Mouse (Mus musculus) lung, postnatal 0 days (tissue): Measurements from ENCODE around the gene D730048I06Rik. TPM values are rescaled to one million over a fixed set of nuclear protein-coding genes. Genes with fewer than 3 reads are reported as not detected.
"Not testable (repeated sequence)": the region's sequence is repeated elsewhere in the genome, so short reads cannot be mapped to it uniquely, and the experiment has no call there.

ENCODE experiments used
- ATAC-seq: fragments of 200-750 bp; cut with Nextera tagmentation; 2 replicates; pipeline ENCODE4 v1.8.0; 2017; ENCODE audit warnings: moderate library complexity
- DNase-seq: peaks from one replicate; pipeline ENCODE4 v3.0.0-alpha.2; 2016; ENCODE audit warnings: low spot score
- H3K27ac ChIP-seq: fragments of 300-500 bp; sonication (generic); 2 replicates; pipeline ENCODE4 v1.5.1; 2014; ENCODE audit warnings: antibody characterized with exemption, mild to moderate bottlenecking, low read length, mixed read lengths
- H3K27me3 ChIP-seq: fragments of 300-500 bp; sonication (generic); replicated peaks from 2 replicates; pipeline ENCODE4 v1.6.1; 2014; ENCODE audit warnings: low read length, mixed read lengths; ENCODE audit not compliant: insufficient read depth
- H3K36me3 ChIP-seq: fragments of 300-500 bp; sonication (generic); 2 replicates; pipeline ENCODE4 v1.6.1; 2014; ENCODE audit warnings: low read length, mixed read lengths; ENCODE audit not compliant: insufficient read depth
- H3K4me1 ChIP-seq: fragments of 300-500 bp; sonication (generic); 2 replicates; pipeline ENCODE4 v1.6.1; 2014; ENCODE audit warnings: antibody characterized with exemption, low read depth, low read length, mixed read lengths; ENCODE audit not compliant: insufficient read depth
- H3K4me2 ChIP-seq: fragments of 300-500 bp; sonication (generic); replicated peaks from 2 replicates; pipeline ENCODE4 v1.6.1; 2014; ENCODE audit warnings: low read depth, mild to moderate bottlenecking, low read length, moderate library complexity, mixed read lengths
- H3K4me3 ChIP-seq: fragments of 300-500 bp; sonication (generic); 2 replicates; pipeline ENCODE4 v1.5.1; 2014; ENCODE audit warnings: low read depth, low read length
- H3K9ac ChIP-seq: fragments of 300-500 bp; sonication (generic); replicated peaks from 2 replicates; pipeline ENCODE4 v1.6.1; 2014; ENCODE audit warnings: low read depth, mild to moderate bottlenecking
- H3K9me3 ChIP-seq: fragments of 300-500 bp; sonication (generic); 2 replicates; pipeline ENCODE4 v1.6.1; 2016; ENCODE audit warnings: low read length, mixed read lengths
- CTCF ChIP-seq: IDR thresholded peaks from 2 replicates; pipeline ENCODE4 v1.5.1; 2016; ENCODE audit warnings: antibody characterized with exemption, mild to moderate bottlenecking
- EP300 ChIP-seq: IDR thresholded peaks from 2 replicates; pipeline ENCODE4 v1.6.1; 2016; ENCODE audit warnings: antibody characterized with exemption, mild to moderate bottlenecking, control low read depth
- WGBS: fragments of 180-500 bp; shearing (Covaris S2); extraction: QIAGEN DNeasy Blood & Tissue Kit; methylation state at CpG from one replicate; pipeline ENCODE4 v1.1.7; 2014; 5-methylcytosine and 5-hydroxymethylcytosine counted together
- polyA plus RNA-seq: library from polyadenylated mRNA; unstranded; fragments of >200 nt; fragmentation: Nextera tagmentation; extraction: Ambion mirVana; gene quantifications from 2 replicates; pipeline ENCODE4 v1.2.1, GENCODE M21; 2015

Gene D730048I06Rik
- polyA plus RNA-seq, result not detected in 2 replicates

- DNase-seq, result no peak
- Histone ChIP-seq H3K4me3 (no peak within 1 kb of the TSS), H3K27me3 (no peaks in the 10 kb centered on the region), H3K36me3 (no peaks in the 10 kb centered on the region), H3K4me2 (no peak within 1 kb of the TSS), H3K4me1 (no peaks in the 10 kb centered on the region), H3K27ac (no peak within 1 kb of the TSS), H3K9ac (no peak within 1 kb of the TSS), H3K9me3 (no peaks in the 10 kb centered on the region)
- WGBS, result 88% methylated on average over 3 of the region's 3 CpGs
- TF ChIP-seq CTCF (no peak), EP300 (no peak)
- ATAC-seq, result no peak
Measured at GRCm38 (mm10) chr9:35790001-35790400, at the start of gene D730048I06Rik, which contains the start of gene Gm27235. TSS of gene D730048I06Rik (minus strand) at chr9:35790112. TSS of gene Gm27235 (minus strand) at chr9:35790101.

DNA sequence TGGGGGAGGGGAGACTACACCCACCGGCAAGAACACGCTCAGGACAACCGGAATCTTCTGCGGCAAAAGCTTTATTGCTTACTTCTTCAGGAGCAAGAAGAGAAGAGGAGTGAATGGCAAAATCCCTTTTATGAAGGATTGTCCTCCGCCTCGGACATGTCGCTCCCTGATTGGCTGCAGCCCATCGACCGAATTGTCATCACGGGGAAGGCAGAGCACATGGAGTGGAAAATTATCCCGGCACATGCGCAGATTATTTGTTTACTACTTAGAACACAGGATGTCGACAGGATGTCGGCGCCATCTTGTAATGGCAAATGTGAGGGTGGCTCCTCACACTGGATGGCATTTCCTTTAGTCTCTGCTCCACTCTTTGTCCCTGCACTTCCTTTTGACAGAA is 28.0 kb upstream of the D730048I06Rik start:
- H3K27me3 ChIP-seq, H3K4me3 ChIP-seq, H3K4me1 ChIP-seq, H3K36me3 ChIP-seq, ATAC-seq, H3K4me2 ChIP-seq, H3K9ac ChIP-seq, DNase-seq, H3K27ac ChIP-seq, H3K9me3 ChIP-seq: not testable (repeated sequence)
- WGBS, result 91% methylated on average over 15 of the region's 15 CpGs

DNA sequence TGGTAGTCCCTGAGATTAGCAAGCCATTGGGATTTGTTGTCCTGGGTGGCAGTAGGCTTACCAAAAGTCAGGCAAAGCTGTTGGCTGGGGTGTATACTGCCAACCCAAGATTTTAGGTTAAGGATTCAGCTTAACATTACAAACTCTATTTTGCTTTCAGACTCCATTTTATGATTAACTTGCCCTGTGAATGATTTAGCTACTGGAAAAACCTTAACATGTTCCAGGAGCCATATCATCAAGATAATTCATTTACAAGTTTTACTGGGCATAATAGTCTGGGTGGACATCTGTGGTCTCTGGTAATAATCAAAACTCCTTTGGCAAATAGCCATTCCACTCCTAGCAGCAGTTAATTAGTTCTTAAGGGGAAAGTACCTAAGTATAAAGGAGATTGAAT is 8.2 kb upstream of the D730048I06Rik start:
- TF ChIP-seq CTCF (no peak), EP300 (no peak)

DNA sequence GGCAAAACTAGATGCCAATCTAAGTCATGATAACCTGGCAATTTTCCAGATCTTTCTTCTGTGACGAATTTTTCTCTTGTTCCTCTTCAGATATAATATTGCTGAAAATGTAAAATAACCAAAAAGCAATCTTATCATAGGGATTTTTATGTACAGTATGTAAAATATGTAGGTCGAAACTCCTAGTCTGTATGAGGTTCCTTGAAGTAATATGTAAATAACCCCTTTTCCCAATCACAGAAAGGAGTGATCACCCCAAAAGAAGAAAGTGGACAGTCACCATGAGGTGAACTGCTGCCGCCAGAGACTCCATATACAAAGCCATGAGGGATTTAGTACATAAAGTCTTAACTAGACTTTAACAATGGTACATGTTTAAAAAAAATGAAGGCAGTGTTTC is 11.9 kb downstream of the D730048I06Rik start, which contains the start of gene Gm17727:
Gm17727 (minus strand) TSS at position 101 of the 400 bp plus-strand sequence.
- H3K4me1 ChIP-seq, result no peaks in the 10 kb centered on the region
- WGBS, result 49% methylated on average over 3 of the region's 3 CpGs

More for the DNA sequence above, 8.2 kb upstream of the D730048I06Rik start:
- Histone ChIP-seq H3K27ac (no peak overlapping the region), H3K36me3 (no peaks in the 10 kb centered on the region), H3K4me3 (no peak overlapping the region), H3K4me2 (no peak overlapping the region), H3K27me3 (no peaks in the 10 kb centered on the region), H3K9me3 (no peaks in the 10 kb centered on the region), H3K4me1 (no peaks in the 10 kb centered on the region), H3K9ac (no peak overlapping the region)
- ATAC-seq, result no peak
- DNase-seq, result no peak

DNA sequence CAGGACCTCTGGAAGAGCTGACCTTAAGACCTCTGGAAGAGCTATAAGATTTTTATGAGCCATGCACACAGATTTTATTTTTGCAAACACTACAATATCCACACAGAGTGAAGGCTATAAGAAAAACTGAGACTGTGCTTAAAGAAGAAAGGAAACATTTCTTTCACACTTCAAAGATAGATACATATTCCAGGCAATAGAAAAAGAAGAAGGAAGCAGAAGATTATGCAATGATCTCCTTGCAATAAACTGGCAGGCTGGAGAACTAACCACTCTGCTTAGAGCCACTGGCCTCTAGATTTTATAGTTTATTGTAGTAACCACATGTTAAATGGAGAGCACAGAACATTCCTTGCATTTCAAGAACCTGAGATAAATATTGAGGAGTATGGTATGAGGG is 33.1 kb downstream of the D730048I06Rik start:
- Histone ChIP-seq H3K36me3 (no peaks in the 10 kb centered on the region), H3K9ac (no peak overlapping the region), H3K27me3 (no peaks in the 10 kb centered on the region), H3K4me1 (no peaks in the 10 kb centered on the region), H3K9me3 (no peaks in the 10 kb centered on the region), H3K4me2 (no peak overlapping the region), H3K4me3 (no peak overlapping the region), H3K27ac (no peak overlapping the region)
- TF ChIP-seq CTCF, result no peak
- TF ChIP-seq EP300, result no peak
- no peak for ATAC-seq
- DNase-seq, result no peak

More for the DNA sequence above, 11.9 kb downstream of the D730048I06Rik start, which contains the start of gene Gm17727:
- Histone ChIP-seq H3K4me3 (no peak within 1 kb of the TSS), H3K9me3 (no peaks in the 10 kb centered on the region), H3K9ac (no peak within 1 kb of the TSS), H3K36me3 (no peaks in the 10 kb centered on the region), H3K27me3 (no peaks in the 10 kb centered on the region), H3K27ac (no peak within 1 kb of the TSS), H3K4me2 (no peak within 1 kb of the TSS)
- no peak for TF ChIP-seq CTCF
- DNase-seq (no peak), ATAC-seq (no peak)

GRCm38 (mm10) chr9:35740749-35741148 is 49.2 kb downstream of the D730048I06Rik start, which contains the start of gene Gm17677:
TSS of gene Gm17677 (plus strand) at chr9:35741049.
- Histone ChIP-seq H3K4me2 (no peak within 1 kb of the TSS), H3K27me3 (no peaks in the 10 kb centered on the region), H3K4me3 (no peak within 1 kb of the TSS), H3K9ac (no peak within 1 kb of the TSS), H3K36me3 (no peaks in the 10 kb centered on the region), H3K4me1 (no peaks in the 10 kb centered on the region), H3K27ac (no peak within 1 kb of the TSS), H3K9me3 (no peaks in the 10 kb centered on the region)
- TF ChIP-seq EP300 (no peak), CTCF (no peak)
- DNase-seq (no peak), ATAC-seq (no peak)

Other genes with a start within 250 kb of the D730048I06Rik start
- gene Ddx25, start 231.6 kb downstream of the D730048I06Rik start, polyA plus RNA-seq, result 0.07 and 0.10 TPM in 2 replicates
- 7.3 and 8.5 TPM in 2 replicates for gene Pus3, start 231.5 kb downstream of the D730048I06Rik start, polyA plus RNA-seq
- 0.06 and 0.10 TPM in 2 replicates for gene Pate2, start 219.8 kb downstream of the D730048I06Rik start, polyA plus RNA-seq
- gene Hyls1, start 219.7 kb downstream of the D730048I06Rik start, polyA plus RNA-seq, result 4.7 and 5.0 TPM in 2 replicates
- gene Pate4, start 178.2 kb downstream of the D730048I06Rik start, polyA plus RNA-seq, result not detected in 2 replicates
- not detected in 2 replicates for gene Pate3, start 141.9 kb downstream of the D730048I06Rik start, polyA plus RNA-seq
- not detected in 2 replicates for gene Pate1, start 102.7 kb downstream of the D730048I06Rik start, polyA plus RNA-seq
- not detected in 2 replicates for gene Gm17677, start 49.1 kb downstream of the D730048I06Rik start, polyA plus RNA-seq
- gene Gm17727, start 12.0 kb downstream of the D730048I06Rik start, polyA plus RNA-seq, result not detected in 2 replicates
- not detected in 2 replicates for gene Gm27235, start within 50 bp of the D730048I06Rik start, polyA plus RNA-seq
- not detected in 2 replicates for gene 9230110F15Rik, start 54.0 kb upstream of the D730048I06Rik start, polyA plus RNA-seq
- not detected in 2 replicates for gene 9230113P08Rik, start 118.3 kb upstream of the D730048I06Rik start, polyA plus RNA-seq